Mouse (Mus musculus): Measurements from ENCODE around the gene Gtse1. TPM values are rescaled to one million over a fixed set of nuclear protein-coding genes. Genes with fewer than 3 reads are reported as not detected.

Gtse1 gene
- 34.4 and 35.3 TPM in 2 replicates for polyA plus RNA-seq (2016; fragmentation: Nextera tagmentation; extraction: Ambion mirVana)

DNA sequence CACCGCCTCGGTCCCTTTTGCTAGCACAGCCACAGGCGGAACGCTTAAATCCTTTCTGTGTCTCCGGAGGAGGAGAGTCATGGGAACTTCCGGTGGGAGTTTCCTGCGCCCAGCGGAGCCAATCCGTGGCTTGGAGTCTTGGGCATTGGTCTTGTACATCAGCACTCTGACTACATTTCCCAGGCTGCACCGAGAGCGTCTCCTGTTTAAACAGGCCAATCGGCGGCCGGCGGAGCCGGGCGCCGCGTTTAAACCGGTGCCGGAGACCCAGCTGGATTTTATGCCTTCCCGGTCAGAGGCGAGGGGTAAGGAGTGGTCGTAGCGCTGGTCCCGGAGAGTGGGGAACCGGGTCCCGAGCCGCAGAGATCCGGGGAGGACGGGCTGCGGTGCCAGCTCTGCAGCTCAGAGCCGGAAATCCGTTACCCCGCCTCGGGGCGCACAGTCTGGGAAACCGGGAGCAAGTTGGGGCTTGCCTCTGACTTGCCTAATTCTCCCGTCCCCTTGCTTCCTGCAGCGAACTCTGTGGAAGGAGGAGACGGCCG, at the start of gene Gtse1:
Gene Gtse1, plus strand, starts transcription at position 256 of the 542 bp plus-strand sequence.
- peak within 1 kb of the TSS; percentile 82 for H3K9ac ChIP-seq
- peaks cover 39% of the 10 kb centered on the region for H3K36me3 ChIP-seq
- peak within 1 kb of the TSS; percentile 86 for H3K4me2 ChIP-seq
- peak within 1 kb of the TSS; percentile 80 for H3K27ac ChIP-seq
- under 1% methylated on average over 42 of the region's 42 CpGs for whole genome bisulfite sequencing (ENCODE audit: insufficient replicate concordance)
- H3K9me3 ChIP-seq (replicated peaks): no peaks in the 10 kb centered on the region
- H3K4me1 ChIP-seq: peaks cover 31% of the 10 kb centered on the region
- peak within 1 kb of the TSS; percentile 70 for H3K4me3 ChIP-seq
- peak; percentile 98 for ATAC-seq
- no peaks in the 10 kb centered on the region for H3K27me3 ChIP-seq (replicated peaks)

DNA sequence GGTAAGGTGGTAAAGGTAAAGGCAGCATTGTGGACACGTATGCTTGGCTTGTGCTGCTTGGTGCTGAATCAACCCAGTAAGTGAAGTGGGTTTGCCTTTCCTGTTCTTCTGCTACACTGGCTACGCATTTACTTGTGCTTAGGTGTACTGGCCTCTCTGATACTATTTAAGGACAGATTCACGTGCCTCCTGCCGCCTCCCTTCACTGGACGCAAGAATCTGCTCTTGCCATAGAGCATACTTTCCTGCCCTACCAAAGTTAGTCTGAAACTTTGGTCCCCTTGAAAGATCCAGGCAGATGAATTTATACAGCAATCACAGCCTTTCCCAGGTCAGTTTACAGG, 49.1 kb upstream of the Gtse1 start:
- no peak for ATAC-seq
- Histone ChIP-seq H3K9me3 (replicated peaks) (0 out of 2 replicates have a peak, but pooled peaks cover 2% of the 10 kb centered on the region), H3K4me2 (peak overlapping the region; percentile 93), H3K4me3 (peak overlapping the region; percentile 77), H3K4me1 (peaks cover 42% of the 10 kb centered on the region), H3K27ac (peak overlapping the region; percentile 89), H3K36me3 (0 out of 2 replicates have a peak, but pooled peaks cover 6% of the 10 kb centered on the region), H3K27me3 (replicated peaks) (no peaks in the 10 kb centered on the region), H3K9ac (peak overlapping the region; percentile 87)
- 80% methylated on average over 5 of the region's 5 CpGs for WGBS (ENCODE audit: insufficient replicate concordance)

DNA sequence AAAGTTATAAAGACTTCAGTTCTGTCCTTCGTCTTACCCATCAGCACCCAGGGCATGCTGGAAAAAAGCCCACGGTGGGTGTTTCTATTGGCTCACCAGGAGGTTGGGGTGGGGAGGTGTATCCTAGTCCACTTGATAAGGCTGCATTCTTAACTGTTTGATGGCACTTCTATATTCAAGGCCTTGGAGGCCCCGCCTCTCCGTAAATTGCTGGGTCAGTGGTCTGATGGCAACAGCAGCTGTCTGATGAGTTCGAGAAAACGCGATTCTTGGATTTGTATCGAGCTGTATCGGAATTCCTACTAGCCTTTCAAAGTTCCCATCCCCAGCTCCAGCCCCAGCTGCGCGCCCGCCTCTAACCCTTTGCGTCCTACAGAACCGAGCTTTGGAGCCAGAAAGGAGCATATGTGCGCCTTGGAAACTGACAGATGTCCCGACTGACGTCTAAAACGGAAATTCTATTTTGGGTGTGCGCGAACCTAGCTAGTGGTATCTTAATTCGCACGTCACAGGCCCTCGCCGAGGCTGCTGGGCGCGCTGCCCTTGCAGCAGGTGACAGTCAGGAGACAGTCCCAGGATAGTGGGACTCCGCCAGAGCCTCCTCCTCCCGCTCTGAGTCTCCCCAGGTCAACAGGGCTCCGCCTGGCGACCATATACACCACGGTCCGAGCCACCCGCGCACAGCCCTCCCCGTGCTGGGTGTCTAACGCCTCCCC, 48.6 kb upstream of the Gtse1 start:
- Histone ChIP-seq H3K27me3 (replicated peaks) (no peaks in the 10 kb centered on the region), H3K4me2 (peak overlapping the region; percentile 93), H3K36me3 (0 out of 2 replicates have a peak, but pooled peaks cover 6% of the 10 kb centered on the region), H3K4me3 (peak overlapping the region; percentile 77), H3K9ac (peak overlapping the region; percentile 87), H3K27ac (peak overlapping the region; percentile 89), H3K9me3 (replicated peaks) (0 out of 2 replicates have a peak, but pooled peaks cover 6% of the 10 kb centered on the region), H3K4me1 (peaks cover 42% of the 10 kb centered on the region)
- 2% methylated on average over 36 of the region's 36 CpGs for WGBS (ENCODE audit: insufficient replicate concordance)
- peak; percentile 87 for ATAC-seq

DNA sequence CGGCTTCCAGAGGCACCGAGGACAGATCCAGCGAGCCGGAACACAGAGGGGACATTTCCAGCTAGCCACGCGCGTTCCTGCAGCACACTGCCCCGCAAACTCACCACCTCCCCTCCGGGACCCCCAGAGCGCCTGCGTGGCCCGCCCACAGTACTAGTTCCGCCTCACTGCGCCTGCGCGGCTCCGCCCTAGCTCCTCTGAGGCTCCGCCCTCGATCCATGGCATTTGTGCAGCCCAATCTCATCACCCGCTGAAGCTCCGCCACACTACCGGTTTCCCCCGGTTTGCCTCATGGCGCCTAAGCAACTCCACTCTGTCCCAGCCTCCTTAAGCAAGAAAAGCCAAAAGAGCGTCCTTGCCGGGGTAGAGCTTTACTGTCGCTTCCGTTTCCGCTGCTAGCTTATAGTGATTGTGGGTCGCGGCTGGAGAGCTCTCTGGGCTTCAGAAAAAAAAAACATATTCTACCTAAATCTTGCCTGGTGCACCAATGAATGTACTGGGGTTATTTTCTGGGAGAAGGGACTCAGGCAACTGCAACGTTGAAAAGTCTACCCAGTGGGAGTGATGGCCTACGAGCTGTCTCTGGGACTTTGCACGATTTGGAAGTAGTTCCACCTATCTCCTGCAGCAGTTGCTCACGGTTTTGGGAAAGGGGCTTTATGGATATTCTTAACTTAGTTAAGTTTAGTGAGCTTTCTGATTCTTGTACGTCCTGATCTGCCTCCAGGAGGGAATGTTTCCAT, 47.8 kb upstream of the Gtse1 start, which contains the start of gene Cdpf1:
Gene Cdpf1, minus strand, starts transcription at position 163 of the 743 bp plus-strand sequence.
- 0 out of 2 replicates have a peak, but pooled peaks cover 6% of the 10 kb centered on the region for H3K36me3 ChIP-seq
- ATAC-seq: peak; percentile 93
- H3K9ac ChIP-seq: peak within 1 kb of the TSS; percentile 87
- peak within 1 kb of the TSS; percentile 93 for H3K4me2 ChIP-seq
- 2% methylated on average over 35 of the region's 36 CpGs for WGBS (ENCODE audit: insufficient replicate concordance)
- peak within 1 kb of the TSS; percentile 77 for H3K4me3 ChIP-seq
- peak within 1 kb of the TSS; percentile 89 for H3K27ac ChIP-seq
- no peaks in the 10 kb centered on the region for H3K27me3 ChIP-seq (replicated peaks)
- H3K4me1 ChIP-seq: peaks cover 42% of the 10 kb centered on the region
- peaks cover 10% of the 10 kb centered on the region for H3K9me3 ChIP-seq (replicated peaks)

DNA sequence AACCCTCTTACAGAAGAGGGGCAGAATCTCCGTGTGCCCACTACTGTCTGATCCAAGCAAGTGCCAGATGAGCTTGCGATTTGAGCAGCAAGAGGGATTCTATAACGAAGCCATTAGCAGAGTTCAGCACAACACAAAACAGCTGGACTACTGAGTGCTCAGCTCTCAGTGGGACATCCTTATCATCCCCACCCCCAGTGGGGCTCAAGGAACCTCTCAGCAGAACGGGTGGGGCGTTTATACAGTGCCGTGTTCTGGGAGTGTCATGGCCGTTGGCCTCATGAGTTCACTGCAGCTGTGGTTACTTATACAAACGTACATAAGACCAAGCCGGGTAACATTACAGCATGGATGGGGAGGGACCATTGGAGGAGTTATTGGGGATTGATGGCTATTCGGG, 46.1 kb upstream of the Gtse1 start:
- H3K9ac ChIP-seq: no peak overlapping the region
- H3K4me2 ChIP-seq: peak overlapping the region; percentile 16; the same call in 1 of the 2 replicates
- peaks cover 27% of the 10 kb centered on the region for H3K9me3 ChIP-seq (replicated peaks)
- no peak for ATAC-seq
- WGBS (ENCODE audit: insufficient replicate concordance): 50% methylated on average over 10 of the region's 10 CpGs
- H3K4me1 ChIP-seq: peaks cover 42% of the 10 kb centered on the region
- H3K36me3 ChIP-seq: no peaks in the 10 kb centered on the region
- no peak overlapping the region for H3K27ac ChIP-seq
- no peaks in the 10 kb centered on the region for H3K27me3 ChIP-seq (replicated peaks)
- H3K4me3 ChIP-seq: no peak overlapping the region

DNA sequence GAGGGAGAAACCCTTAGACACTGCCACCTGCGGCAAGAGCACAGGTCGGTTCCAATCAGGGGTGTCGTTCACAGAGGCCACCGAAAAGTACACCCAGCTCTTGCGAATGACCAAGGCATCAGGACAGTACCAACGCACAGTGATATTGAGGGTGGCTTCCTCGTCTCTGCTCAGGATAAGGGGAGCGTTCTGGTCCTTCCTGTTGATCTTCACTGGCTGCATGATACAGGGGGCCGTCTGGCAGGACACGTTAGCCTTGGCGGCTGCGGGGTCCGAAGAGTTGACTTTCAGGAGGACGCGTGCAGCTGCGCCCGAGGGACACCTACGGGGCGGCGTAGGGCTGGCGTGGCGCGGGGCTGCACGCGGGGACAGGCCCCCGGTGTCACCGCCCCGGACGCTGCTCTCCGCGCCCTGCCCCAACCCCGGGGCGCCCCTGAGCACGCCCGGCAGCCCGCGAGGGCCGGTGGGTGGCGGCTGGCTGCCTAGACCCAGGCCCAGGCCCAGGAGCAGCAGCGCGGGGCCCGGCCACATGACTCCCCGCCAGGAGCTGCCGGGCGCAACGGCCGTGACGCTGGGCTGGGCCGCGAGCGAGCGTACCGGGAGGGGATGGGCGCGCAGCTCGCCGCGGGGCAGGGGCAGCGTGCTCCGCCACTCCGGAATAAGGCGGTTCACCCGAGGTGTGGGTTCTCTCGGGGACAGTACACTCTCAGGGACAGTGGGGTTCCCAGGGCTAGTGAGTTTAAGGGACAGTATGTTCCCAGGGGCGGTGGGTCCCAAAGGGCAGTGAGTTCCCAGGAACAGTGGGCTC, 38.1 kb upstream of the Gtse1 start, which contains the start of gene Pkdrej:
Gene Pkdrej, minus strand, starts transcription at position 532 of the 808 bp plus-strand sequence.
- WGBS (ENCODE audit: insufficient replicate concordance): 2% methylated on average over 64 of the region's 65 CpGs
- H3K4me3 ChIP-seq: peak within 1 kb of the TSS; percentile 58
- H3K9me3 ChIP-seq (replicated peaks): peaks cover 32% of the 10 kb centered on the region
- H3K27me3 ChIP-seq (replicated peaks): peaks cover 53% of the 10 kb centered on the region
- H3K9ac ChIP-seq: peak within 1 kb of the TSS; percentile 70
- peaks cover 13% of the 10 kb centered on the region for H3K4me1 ChIP-seq
- H3K27ac ChIP-seq: no peak within 1 kb of the TSS
- no peaks in the 10 kb centered on the region for H3K36me3 ChIP-seq
- ATAC-seq: peak; percentile 73
- peak within 1 kb of the TSS; percentile 88 for H3K4me2 ChIP-seq

DNA sequence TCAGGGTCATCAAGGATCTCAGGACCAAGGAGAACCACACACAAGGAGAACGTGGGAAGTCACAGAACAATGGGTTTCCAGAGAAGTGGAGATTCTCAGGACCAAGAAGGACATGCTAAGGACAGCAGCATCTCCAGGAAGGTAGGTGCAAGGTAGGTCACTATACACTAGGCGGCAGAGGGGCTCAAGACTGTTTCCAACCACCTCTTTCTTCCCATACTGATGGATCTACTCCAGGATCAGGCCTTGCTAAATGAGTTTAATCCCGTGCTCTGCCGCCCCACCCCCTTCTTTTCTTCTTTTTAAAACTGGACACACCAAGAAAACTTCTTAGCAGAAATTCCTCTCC, 37.6 kb upstream of the Gtse1 start:
- peak overlapping the region; percentile 58 for H3K4me3 ChIP-seq
- peak overlapping the region; percentile 88 for H3K4me2 ChIP-seq
- H3K36me3 ChIP-seq: no peaks in the 10 kb centered on the region
- no peak overlapping the region for H3K27ac ChIP-seq
- peaks cover 53% of the 10 kb centered on the region for H3K27me3 ChIP-seq (replicated peaks)
- peak overlapping the region; percentile 70 for H3K9ac ChIP-seq
- no peak for ATAC-seq
- H3K9me3 ChIP-seq (replicated peaks): peaks cover 26% of the 10 kb centered on the region
- 23% methylated on average over 4 of the region's 4 CpGs for WGBS (ENCODE audit: insufficient replicate concordance)
- peaks cover 19% of the 10 kb centered on the region for H3K4me1 ChIP-seq

DNA sequence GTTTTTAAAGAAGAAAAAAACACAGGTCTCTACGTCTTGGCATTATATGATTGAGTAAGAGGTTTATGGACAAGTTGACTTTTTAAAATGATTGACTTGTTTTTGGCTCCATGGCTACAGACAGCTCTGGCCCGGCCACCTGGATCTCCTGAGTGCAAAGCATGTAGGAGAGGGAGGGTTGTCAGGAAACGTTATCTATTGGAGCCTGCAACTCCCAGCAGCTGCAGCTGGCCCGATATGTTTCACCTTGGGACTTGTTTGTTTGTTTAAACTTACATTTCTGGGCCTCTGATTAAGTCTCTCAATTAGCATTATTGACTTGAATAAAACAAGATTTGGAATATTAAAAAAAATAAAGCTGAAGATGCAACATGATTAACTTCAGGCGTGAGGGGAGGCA, 32.9 kb upstream of the Gtse1 start:
- ATAC-seq: peak; percentile 85
- H3K27ac ChIP-seq: peak overlapping the region; percentile 60

DNA sequence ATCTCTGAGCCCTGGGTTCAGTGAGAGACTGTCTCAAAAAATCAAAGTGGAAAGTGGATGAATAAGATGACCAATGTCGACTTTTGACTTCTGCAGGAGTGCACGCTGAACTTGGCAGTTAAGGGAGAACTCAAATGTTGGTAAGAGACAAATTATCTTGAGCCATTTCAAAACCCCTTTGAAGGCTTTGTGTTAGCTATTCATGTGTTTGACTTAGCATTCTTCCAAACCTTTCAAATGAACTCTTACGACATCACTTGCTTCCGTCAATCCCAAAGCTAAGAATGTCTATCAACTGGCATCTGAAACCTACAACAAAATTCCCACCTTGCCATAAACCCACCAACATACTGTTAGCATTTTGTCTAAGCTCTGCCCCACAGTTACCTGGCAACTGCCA, 31.5 kb upstream of the Gtse1 start:
- 68% methylated on average over 4 of the region's 4 CpGs for WGBS (ENCODE audit: insufficient replicate concordance)
- ATAC-seq: no peak
- Histone ChIP-seq H3K4me2 (no peak overlapping the region), H3K4me3 (no peak overlapping the region), H3K27ac (no peak overlapping the region), H3K4me1 (peaks cover 61% of the 10 kb centered on the region), H3K36me3 (no peaks in the 10 kb centered on the region), H3K9me3 (replicated peaks) (no peaks in the 10 kb centered on the region), H3K9ac (no peak overlapping the region), H3K27me3 (replicated peaks) (peaks cover 11% of the 10 kb centered on the region; the same call in 1 of the 2 replicates)

More for the DNA sequence above, 32.9 kb upstream of the Gtse1 start:
- Histone ChIP-seq H3K36me3 (no peaks in the 10 kb centered on the region), H3K9me3 (replicated peaks) (no peaks in the 10 kb centered on the region), H3K9ac (peak overlapping the region; percentile 7; the same call in 1 of the 2 replicates), H3K4me2 (peak overlapping the region; percentile 47), H3K4me1 (peaks cover 50% of the 10 kb centered on the region), H3K4me3 (no peak overlapping the region), H3K27me3 (replicated peaks) (peaks cover 25% of the 10 kb centered on the region)
- 33% methylated on average over 5 of the region's 5 CpGs for WGBS (ENCODE audit: insufficient replicate concordance)

DNA sequence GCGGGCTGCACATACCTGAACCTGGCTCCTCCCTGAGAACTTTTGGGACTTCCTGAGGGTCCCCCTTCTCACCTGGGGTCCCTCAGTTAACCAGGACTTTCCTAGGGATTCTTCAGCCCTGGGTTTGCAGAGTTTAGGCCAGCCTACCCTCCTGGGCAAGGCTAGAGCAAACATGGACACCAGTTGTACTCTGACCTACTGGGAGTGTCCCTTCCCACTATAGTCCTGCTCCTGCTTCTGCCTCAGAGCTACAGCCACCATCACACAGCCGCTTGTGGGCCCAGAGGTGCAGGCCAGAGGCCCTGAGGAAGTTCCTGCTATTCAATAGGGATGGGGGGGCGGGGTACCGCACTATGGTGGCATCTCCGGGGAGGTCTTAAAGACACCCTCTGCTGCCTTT, 30.1 kb upstream of the Gtse1 start:
- no peak overlapping the region for H3K4me2 ChIP-seq

DNA sequence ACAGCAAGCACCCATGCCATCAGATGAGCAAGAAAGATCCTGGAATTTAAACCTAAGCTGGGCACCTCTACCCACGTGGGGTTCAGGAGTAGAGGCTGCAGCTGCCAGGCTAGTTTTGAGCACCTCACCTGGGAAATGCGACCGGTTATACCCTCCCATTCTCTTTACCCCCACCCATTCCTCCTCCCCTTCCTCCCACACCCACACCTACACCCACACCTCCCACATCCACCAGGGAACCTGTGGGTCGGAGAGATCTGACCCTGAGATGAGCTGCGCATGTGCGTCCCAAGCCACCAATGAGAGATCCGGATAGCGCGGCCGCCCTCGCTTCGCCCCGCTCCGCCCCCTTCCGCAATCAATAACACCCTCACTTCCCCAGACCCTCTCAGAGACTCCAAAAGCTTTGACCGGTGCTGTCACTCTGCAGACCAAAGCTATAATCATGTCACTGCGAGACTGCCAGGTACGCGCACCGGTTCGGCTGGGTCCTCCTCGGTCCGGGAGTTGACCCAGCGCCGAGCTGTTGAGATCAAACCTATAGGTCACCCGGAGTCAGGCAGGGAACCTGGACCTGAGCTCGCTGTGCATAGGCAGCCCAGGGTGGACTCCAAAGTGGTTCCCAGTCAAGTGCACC, 27.5 kb upstream of the Gtse1 start, which contains the start of gene Ttc38:
Gene Ttc38, plus strand, starts transcription at position 353 of the 637 bp plus-strand sequence.
- Histone ChIP-seq H3K27me3 (replicated peaks) (no peaks in the 10 kb centered on the region), H3K4me3 (peak within 1 kb of the TSS; percentile 64), H3K9ac (peak within 1 kb of the TSS; percentile 62), H3K27ac (peak within 1 kb of the TSS; percentile 76), H3K9me3 (replicated peaks) (no peaks in the 10 kb centered on the region), H3K4me1 (peaks cover 57% of the 10 kb centered on the region), H3K36me3 (no peaks in the 10 kb centered on the region), H3K4me2 (peak within 1 kb of the TSS; percentile 79)
- peak; percentile 88 for ATAC-seq
- under 1% methylated on average over 27 of the region's 27 CpGs for WGBS (ENCODE audit: insufficient replicate concordance)

More for the DNA sequence above, 30.1 kb upstream of the Gtse1 start:
- Histone ChIP-seq H3K4me1 (peaks cover 65% of the 10 kb centered on the region), H3K27me3 (replicated peaks) (no peaks in the 10 kb centered on the region), H3K4me3 (no peak overlapping the region), H3K27ac (peak overlapping the region; percentile 31), H3K9me3 (replicated peaks) (no peaks in the 10 kb centered on the region), H3K36me3 (no peaks in the 10 kb centered on the region), H3K9ac (no peak overlapping the region)
- ATAC-seq: no peak
- 63% methylated on average over 5 of the region's 5 CpGs for WGBS (ENCODE audit: insufficient replicate concordance)

All from liver, embryonic 12.5 days (tissue).